Mouse (Mus musculus): ENCODE measurements at regions not wholly inside any gene's neighbourhood (a gene's known extent, or its start where the extent isn't known, plus 50 kb on each side); places are given as distances from the start of the nearest gene placed in this dataset.

GRCm38 (mm10) chr4:142503761-142504160 is 264.6 kb upstream of the Kazn start:
- Histone ChIP-seq H3K36me3 (ENCODE audit: control insufficient read depth, insufficient read depth, low read length) (no peaks in the 10 kb centered on the region), H3K27ac (ENCODE audit: low read depth, low read length) (no peak overlapping the region), H3K4me1 (ENCODE audit: control insufficient read depth, insufficient read depth, low read length) (peaks cover 13% of the 10 kb centered on the region), H3K9ac (ENCODE audit: low read length) (no peak overlapping the region), H3K9me3 (replicated peaks; ENCODE audit: control insufficient read depth, low read length) (no peaks in the 10 kb centered on the region), H3K4me2 (ENCODE audit: low read length) (no peak overlapping the region), H3K4me3 (ENCODE audit: low read depth, low read length) (no peak overlapping the region), H3K27me3 (replicated peaks; ENCODE audit: control insufficient read depth, insufficient read depth, low read length) (no peaks in the 10 kb centered on the region)
- 96% methylated on average over 15 of the region's 15 CpGs for WGBS
- ATAC-seq (no peak), DNase-seq (ENCODE audit: low spot score) (no peak)

- WGBS: 37% methylated on average over 8 of the region's 8 CpGs
- ATAC-seq: peak; percentile 45; the same call in 1 of the 2 replicates
- H3K27me3 ChIP-seq (replicated peaks; ENCODE audit: control insufficient read depth, insufficient read depth, low read length): no peaks in the 10 kb centered on the region
These were observed 262.0 kb upstream of the Kazn start for GRCm38 (mm10) chr4:142501177-142501576.

GRCm38 (mm10) chr4:142500541-142500940 is 261.3 kb upstream of the Kazn start:
- Histone ChIP-seq H3K4me3 (ENCODE audit: low read depth, low read length) (no peak overlapping the region), H3K27ac (ENCODE audit: low read depth, low read length) (no peak overlapping the region), H3K36me3 (ENCODE audit: control insufficient read depth, insufficient read depth, low read length) (no peaks in the 10 kb centered on the region), H3K9me3 (replicated peaks; ENCODE audit: control insufficient read depth, low read length) (no peaks in the 10 kb centered on the region), H3K4me2 (ENCODE audit: low read length) (no peak overlapping the region), H3K4me1 (ENCODE audit: control insufficient read depth, insufficient read depth, low read length) (peaks cover 8% of the 10 kb centered on the region), H3K9ac (ENCODE audit: low read length) (no peak overlapping the region), H3K27me3 (replicated peaks; ENCODE audit: control insufficient read depth, insufficient read depth, low read length) (no peaks in the 10 kb centered on the region)
- WGBS: 42% methylated on average over 7 of the region's 7 CpGs
- DNase-seq (ENCODE audit: low spot score) (no peak), ATAC-seq (0 out of 2 replicates have a peak, but pooled peaks have one; percentile 29)

More at GRCm38 (mm10) chr4:142501177-142501576, 262.0 kb upstream of the Kazn start:
- Histone ChIP-seq H3K36me3 (ENCODE audit: control insufficient read depth, insufficient read depth, low read length) (no peaks in the 10 kb centered on the region), H3K9me3 (replicated peaks; ENCODE audit: control insufficient read depth, low read length) (no peaks in the 10 kb centered on the region), H3K4me1 (ENCODE audit: control insufficient read depth, insufficient read depth, low read length) (peaks cover 10% of the 10 kb centered on the region), H3K4me2 (ENCODE audit: low read length) (no peak overlapping the region), H3K4me3 (ENCODE audit: low read depth, low read length) (no peak overlapping the region), H3K27ac (ENCODE audit: low read depth, low read length) (no peak overlapping the region), H3K9ac (ENCODE audit: low read length) (no peak overlapping the region)
- DNase-seq (ENCODE audit: low spot score): peak; percentile 69

- DNase-seq (ENCODE audit: low spot score) (no peak), ATAC-seq (no peak)
- Histone ChIP-seq H3K4me2 (ENCODE audit: low read length) (no peak overlapping the region), H3K9me3 (replicated peaks; ENCODE audit: control insufficient read depth, low read length) (no peaks in the 10 kb centered on the region), H3K4me1 (ENCODE audit: control insufficient read depth, insufficient read depth, low read length) (peaks cover 8% of the 10 kb centered on the region), H3K27ac (ENCODE audit: low read depth, low read length) (no peak overlapping the region), H3K27me3 (replicated peaks; ENCODE audit: control insufficient read depth, insufficient read depth, low read length) (no peaks in the 10 kb centered on the region), H3K36me3 (ENCODE audit: control insufficient read depth, insufficient read depth, low read length) (no peaks in the 10 kb centered on the region), H3K9ac (ENCODE audit: low read length) (no peak overlapping the region), H3K4me3 (ENCODE audit: low read depth, low read length) (no peak overlapping the region)
- 55% methylated on average over 12 of the region's 12 CpGs for WGBS
These were observed 257.4 kb upstream of the Kazn start for GRCm38 (mm10) chr4:142496605-142497004.

- Histone ChIP-seq H3K27me3 (replicated peaks; ENCODE audit: control insufficient read depth, insufficient read depth, low read length) (no peaks in the 10 kb centered on the region), H3K4me1 (ENCODE audit: control insufficient read depth, insufficient read depth, low read length) (peaks cover 3% of the 10 kb centered on the region; the same call in 1 of the 2 replicates), H3K27ac (ENCODE audit: low read depth, low read length) (no peak overlapping the region), H3K4me2 (ENCODE audit: low read length) (no peak overlapping the region), H3K36me3 (ENCODE audit: control insufficient read depth, insufficient read depth, low read length) (no peaks in the 10 kb centered on the region), H3K4me3 (ENCODE audit: low read depth, low read length) (no peak overlapping the region), H3K9ac (ENCODE audit: low read length) (no peak overlapping the region), H3K9me3 (replicated peaks; ENCODE audit: control insufficient read depth, low read length) (no peaks in the 10 kb centered on the region)
- WGBS: 71% methylated on average over 10 of the region's 10 CpGs
- ATAC-seq: no peak
- no peak for DNase-seq (ENCODE audit: low spot score)
These were observed 253.8 kb upstream of the Kazn start for GRCm38 (mm10) chr4:142492926-142493492.

GRCm38 (mm10) chr4:142485784-142486423 is 246.7 kb upstream of the Kazn start:
- Histone ChIP-seq H3K4me1 (ENCODE audit: control insufficient read depth, insufficient read depth, low read length) (peaks cover 2% of the 10 kb centered on the region; the same call in 1 of the 2 replicates), H3K4me2 (ENCODE audit: low read length) (no peak overlapping the region), H3K9ac (ENCODE audit: low read length) (no peak overlapping the region), H3K36me3 (ENCODE audit: control insufficient read depth, insufficient read depth, low read length) (no peaks in the 10 kb centered on the region), H3K27ac (ENCODE audit: low read depth, low read length) (no peak overlapping the region), H3K9me3 (replicated peaks; ENCODE audit: control insufficient read depth, low read length) (no peaks in the 10 kb centered on the region), H3K4me3 (ENCODE audit: low read depth, low read length) (no peak overlapping the region), H3K27me3 (replicated peaks; ENCODE audit: control insufficient read depth, insufficient read depth, low read length) (no peaks in the 10 kb centered on the region)
- 80% methylated on average over 4 of the region's 4 CpGs for whole genome bisulfite sequencing
- DNase-seq (ENCODE audit: low spot score): no peak
- no peak for ATAC-seq

- peak overlapping the region; percentile 28 for H3K4me3 ChIP-seq (ENCODE audit: low read depth, low read length)
- no peaks in the 10 kb centered on the region for H3K27me3 ChIP-seq (replicated peaks; ENCODE audit: control insufficient read depth, insufficient read depth, low read length)
- ATAC-seq (no peak), DNase-seq (ENCODE audit: low spot score) (no peak)
- H3K27ac ChIP-seq (ENCODE audit: low read depth, low read length): no peak overlapping the region
- WGBS: 56% methylated on average over 10 of the region's 10 CpGs
- peaks cover 25% of the 10 kb centered on the region for H3K4me1 ChIP-seq (ENCODE audit: control insufficient read depth, insufficient read depth, low read length)
- peak overlapping the region; percentile 55 for H3K4me2 ChIP-seq (ENCODE audit: low read length)
- H3K9ac ChIP-seq (ENCODE audit: low read length): peak overlapping the region; percentile 37
- no peaks in the 10 kb centered on the region for H3K9me3 ChIP-seq (replicated peaks; ENCODE audit: control insufficient read depth, low read length)
- no peaks in the 10 kb centered on the region for H3K36me3 ChIP-seq (ENCODE audit: control insufficient read depth, insufficient read depth, low read length)
These were observed 236.4 kb upstream of the Kazn start for GRCm38 (mm10) chr4:142475632-142476031.

GRCm38 (mm10) chr4:142474626-142475025 is 235.4 kb upstream of the Kazn start:
- Histone ChIP-seq H3K4me1 (ENCODE audit: control insufficient read depth, insufficient read depth, low read length) (peaks cover 25% of the 10 kb centered on the region), H3K4me3 (ENCODE audit: low read depth, low read length) (0 out of 2 replicates have a peak overlapping the region, but pooled peaks have one; percentile 7), H3K9me3 (replicated peaks; ENCODE audit: control insufficient read depth, low read length) (no peaks in the 10 kb centered on the region), H3K27me3 (replicated peaks; ENCODE audit: control insufficient read depth, insufficient read depth, low read length) (no peaks in the 10 kb centered on the region), H3K4me2 (ENCODE audit: low read length) (peak overlapping the region; percentile 55), H3K36me3 (ENCODE audit: control insufficient read depth, insufficient read depth, low read length) (no peaks in the 10 kb centered on the region), H3K9ac (ENCODE audit: low read length) (0 out of 2 replicates have a peak overlapping the region, but pooled peaks have one; percentile 4), H3K27ac (ENCODE audit: low read depth, low read length) (no peak overlapping the region; the same call in 1 of the 2 replicates)
- no peak for ATAC-seq
- 59% methylated on average over 7 of the region's 7 CpGs for WGBS
- no peak for DNase-seq (ENCODE audit: low spot score)

- H3K4me2 ChIP-seq (ENCODE audit: low read length): peak overlapping the region; percentile 55
- no peaks in the 10 kb centered on the region for H3K36me3 ChIP-seq (ENCODE audit: control insufficient read depth, insufficient read depth, low read length)
- H3K4me3 ChIP-seq (ENCODE audit: low read depth, low read length): 0 out of 2 replicates have a peak overlapping the region, but pooled peaks have one; percentile 1
- 6% methylated on average over 12 of the region's 12 CpGs for WGBS
- H3K27ac ChIP-seq (ENCODE audit: low read depth, low read length): no peak overlapping the region; the same call in 1 of the 2 replicates
- peaks cover 25% of the 10 kb centered on the region for H3K4me1 ChIP-seq (ENCODE audit: control insufficient read depth, insufficient read depth, low read length)
- H3K9me3 ChIP-seq (replicated peaks; ENCODE audit: control insufficient read depth, low read length): no peaks in the 10 kb centered on the region
- peak; percentile 89 for DNase-seq (ENCODE audit: low spot score)
- no peak overlapping the region for H3K9ac ChIP-seq (ENCODE audit: low read length)
- H3K27me3 ChIP-seq (replicated peaks; ENCODE audit: control insufficient read depth, insufficient read depth, low read length): no peaks in the 10 kb centered on the region
- ATAC-seq: peak; percentile 86
These were observed 234.8 kb upstream of the Kazn start for GRCm38 (mm10) chr4:142474018-142474417.

Data from forebrain, embryonic 14.5 days (tissue).